Mouse (Mus musculus): ENCODE results near the gene Spint1.

Gene Spint1

GRCm38 (mm10) chr2:119242548-119242947 lies 5.4 kb downstream of the Spint1 start:
- DNase-seq (ENCODE audit: low read depth, low spot score) = no peak

GRCm38 (mm10) chr2:119245246-119245645 lies 8.1 kb downstream of the Spint1 start:
- DNase-seq (ENCODE audit: low read depth, low spot score) = no peak

- DNase-seq (ENCODE audit: low read depth, low spot score) = no peak
Observed at GRCm38 (mm10) chr2:119247904-119248303, 10.7 kb downstream of the Spint1 start.

GRCm38 (mm10) chr2:119249592-119250061 lies 12.5 kb downstream of the Spint1 start:
- DNase-seq (ENCODE audit: low read depth, low spot score) = peak; percentile 47

GRCm38 (mm10) chr2:119250377-119250776 lies 13.2 kb downstream of the Spint1 start:
- DNase-seq (ENCODE audit: low read depth, low spot score) = no peak

- DNase-seq (ENCODE audit: low read depth, low spot score) = peak; percentile 84
Observed at GRCm38 (mm10) chr2:119250826-119251478, 13.8 kb downstream of the Spint1 start.

GRCm38 (mm10) chr2:119254976-119255375 lies 17.8 kb downstream of the Spint1 start:
- no peak for DNase-seq (ENCODE audit: low read depth, low spot score)

- DNase-seq (ENCODE audit: low read depth, low spot score) = peak; percentile 34
Observed at GRCm38 (mm10) chr2:119260518-119260917, 23.4 kb downstream of the Spint1 start.

GRCm38 (mm10) chr2:119261326-119261725 lies 24.2 kb downstream of the Spint1 start:
- no peak for DNase-seq (ENCODE audit: low read depth, low spot score)

GRCm38 (mm10) chr2:119262978-119263377 lies 25.8 kb downstream of the Spint1 start:
- DNase-seq (ENCODE audit: low read depth, low spot score) = no peak

- no peak for DNase-seq (ENCODE audit: low read depth, low spot score)
Observed at GRCm38 (mm10) chr2:119263813-119264212, 26.7 kb downstream of the Spint1 start.

GRCm38 (mm10) chr2:119270286-119270642 lies 33.1 kb downstream of the Spint1 start:
- no peak for DNase-seq (ENCODE audit: low read depth, low spot score)

GRCm38 (mm10) chr2:119270643-119271331 lies 33.6 kb downstream of the Spint1 start, which contains the start of gene Rhov:
Rhov (minus strand) TSS chr2:119271272.
- DNase-seq (ENCODE audit: low read depth, low spot score) = no peak

GRCm38 (mm10) chr2:119274126-119274525 lies 37.0 kb downstream of the Spint1 start:
- no peak for DNase-seq (ENCODE audit: low read depth, low spot score)

GRCm38 (mm10) chr2:119276926-119277325 lies 39.8 kb downstream of the Spint1 start:
- DNase-seq (ENCODE audit: low read depth, low spot score) = no peak

GRCm38 (mm10) chr2:119277810-119278209 lies 40.6 kb downstream of the Spint1 start:
- DNase-seq (ENCODE audit: low read depth, low spot score) = no peak

- DNase-seq (ENCODE audit: low read depth, low spot score) = no peak
Observed at GRCm38 (mm10) chr2:119281899-119282565, 44.9 kb downstream of the Spint1 start.

GRCm38 (mm10) chr2:119287372-119287771 lies 50.2 kb downstream of the Spint1 start:
- peak; percentile 23 for DNase-seq (ENCODE audit: low read depth, low spot score)

- DNase-seq (ENCODE audit: low read depth, low spot score) = peak; percentile 98
Observed at GRCm38 (mm10) chr2:119288270-119288882, 51.2 kb downstream of the Spint1 start, which contains the start of gene Vps18. Vps18 (plus strand) TSS chr2:119288740.

- DNase-seq (ENCODE audit: low read depth, low spot score) = peak; percentile 58
Observed at GRCm38 (mm10) chr2:119289014-119289416, 51.9 kb downstream of the Spint1 start.

GRCm38 (mm10) chr2:119292281-119292680 lies 55.1 kb downstream of the Spint1 start:
- DNase-seq (ENCODE audit: low read depth, low spot score) = no peak

- DNase-seq (ENCODE audit: low read depth, low spot score) = no peak
Observed at GRCm38 (mm10) chr2:119292852-119293251, 55.7 kb downstream of the Spint1 start.
